Mouse (Mus musculus): ENCODE data around the gene Tfcp2l1. TPM values are rescaled to one million over a fixed set of nuclear protein-coding genes. Genes with fewer than 3 reads are reported as not detected.

The Tfcp2l1 gene
- total and polyA plus RNA-seq, 3 experiments, result 0.03 to 0.08 (median 0.04) TPM

DNA sequence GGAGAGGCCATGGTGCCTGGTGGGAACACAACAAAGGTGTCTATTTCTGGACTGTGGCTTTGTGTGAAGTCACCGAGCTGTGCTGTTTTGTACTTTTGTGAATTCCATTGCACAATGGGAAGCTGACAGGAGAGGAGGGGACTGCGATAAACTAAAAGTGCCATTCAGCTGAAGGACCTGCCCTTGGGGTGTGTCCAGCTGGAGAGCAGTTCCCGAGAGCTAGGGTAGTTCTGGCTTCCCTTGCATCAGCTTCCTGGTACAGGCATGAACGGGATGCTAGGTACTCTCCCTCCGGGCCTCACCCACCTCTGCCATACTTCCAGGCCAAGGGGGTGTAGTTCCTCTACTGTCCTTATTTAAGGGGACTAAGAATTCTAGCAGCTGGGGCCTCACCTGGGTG lies 62.1 kb downstream of the Tfcp2l1 start:
- dilution Hi-C loops (cut with MboI; ENCODE audit: extremely low pct_ligation_motif_present, extremely low pct_unique_long_range_greater_than_20kb, low sequenced_read_pairs), result no loop called here
- Histone ChIP-seq H3K27me3 (replicated peaks) (peaks cover 5% of the 10 kb centered on the region), H3K36me3 (replicated peaks in 1 of 2; ENCODE audit: control insufficient read depth in 1 of 2, insufficient read depth in 1 of 2, low read length in 1 of 2) (no peaks in the 10 kb centered on the region), H3K4me3 (replicated peaks in 1 of 3; ENCODE audit: low read depth in 2 of 3, low read length in 2 of 3, poor library complexity in 1 of 3) (no peak overlapping the region), H3K9ac (ENCODE audit: insufficient read depth, low read depth) (no peak overlapping the region), H3K79me2 (replicated peaks; ENCODE audit: control insufficient read depth, extremely low read depth, insufficient read depth, poor library complexity, severe bottlenecking) (no peaks in the 10 kb centered on the region), H3K9me3 (replicated peaks; ENCODE audit: low read length) (no peaks in the 10 kb centered on the region), H3K4me2 (ENCODE audit: insufficient read depth, low read depth, poor library complexity, severe bottlenecking) (no peak overlapping the region), H3K4me1 (ENCODE audit: control insufficient read depth in 1 of 2, insufficient read depth in 2 of 2) (peaks cover 0 to 28% of the 10 kb centered on the region in 2 experiments; a peak in 3 of 4 replicates), H3K27ac (ENCODE audit: insufficient read depth, low read depth) (no peak overlapping the region)
- TF ChIP-seq PAX5 (IDR thresholded peaks at IDR 0.05; ENCODE audit: low read length) (no peak), CHD2 (IDR thresholded peaks at IDR 0.05; ENCODE audit: low read length) (no peak), NRF1 (IDR thresholded peaks at IDR 0.05; ENCODE audit: low read depth, low read length) (no peak), UBTF (IDR thresholded peaks at IDR 0.05; ENCODE audit: low read depth, low read length) (no peak), ZNF384 (IDR thresholded peaks at IDR 0.05; ENCODE audit: low read depth, low read length) (no peak), MXI1 (IDR thresholded peaks at IDR 0.05; ENCODE audit: low read depth, low read length) (no peak), POLR2AphosphoS2 (IDR thresholded peaks at IDR 0.05; ENCODE audit: low read depth, low read length) (no peak), SMC3 (IDR thresholded peaks at IDR 0.05; ENCODE audit: low read depth, low read length) (no peak), RAD21 (IDR thresholded peaks at IDR 0.05; ENCODE audit: low read depth, low read length) (no peak), EP300 (IDR thresholded peaks at IDR 0.05; ENCODE audit: low read length) (no peak), MEF2A (IDR thresholded peaks at IDR 0.05; ENCODE audit: borderline replicate concordance, low read depth, low read length) (no peak), MAZ (IDR thresholded peaks at IDR 0.05; ENCODE audit: low read depth, low read length) (no peak), E2F4 (IDR thresholded peaks at IDR 0.05; ENCODE audit: insufficient replicate concordance, low read depth, low read length) (no peak), KAT2A (IDR thresholded peaks at IDR 0.05; ENCODE audit: insufficient replicate concordance, low read length) (no peak)
- in situ Hi-C loops (cut with MboI; ENCODE audit: low pct_ligation_motif_present, low pct_unique_long_range_greater_than_20kb, low sequenced_read_pairs), result no loop called here
- no peak for DNase-seq (ENCODE audit: extremely low read depth)

DNA sequence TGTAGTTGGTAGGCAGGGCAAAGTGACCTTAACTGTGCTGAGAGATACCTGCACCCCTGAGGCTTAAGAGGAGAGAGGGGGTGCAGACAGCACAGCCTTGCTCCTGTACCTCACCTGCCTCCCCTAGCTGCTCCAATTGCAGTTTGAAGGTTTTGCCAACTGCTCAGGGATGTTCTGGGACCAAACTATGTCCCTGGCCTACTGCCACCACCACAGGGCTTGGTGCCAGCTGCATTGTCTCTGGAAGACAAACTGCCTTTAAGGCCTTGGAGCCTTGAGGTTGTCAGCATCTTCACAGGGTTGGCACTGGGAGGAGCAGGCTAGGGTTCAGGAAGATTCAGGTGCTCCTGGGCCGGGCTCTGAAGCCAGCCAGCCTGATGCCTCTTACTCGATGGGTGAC lies 66.7 kb downstream of the Tfcp2l1 start:
- Histone ChIP-seq H3K27me3 (replicated peaks) (peaks cover 8% of the 10 kb centered on the region), H3K27ac (ENCODE audit: insufficient read depth, low read depth) (no peak overlapping the region), H3K36me3 (replicated peaks in 1 of 2; ENCODE audit: control insufficient read depth in 1 of 2, insufficient read depth in 1 of 2, low read length in 1 of 2) (no peaks in the 10 kb centered on the region), H3K9ac (ENCODE audit: insufficient read depth, low read depth) (no peak overlapping the region), H3K4me1 (ENCODE audit: control insufficient read depth in 1 of 2, insufficient read depth in 2 of 2) (peaks cover 0 to 15% of the 10 kb centered on the region in 2 experiments; a peak in 2 of 4 replicates), H3K4me3 (replicated peaks in 1 of 3; ENCODE audit: low read depth in 2 of 3, low read length in 2 of 3, poor library complexity in 1 of 3) (no peak overlapping the region), H3K4me2 (ENCODE audit: insufficient read depth, low read depth, poor library complexity, severe bottlenecking) (no peak overlapping the region), H3K9me3 (replicated peaks; ENCODE audit: low read length) (no peaks in the 10 kb centered on the region), H3K79me2 (replicated peaks; ENCODE audit: control insufficient read depth, extremely low read depth, insufficient read depth, poor library complexity, severe bottlenecking) (no peaks in the 10 kb centered on the region)
- dilution Hi-C loops (cut with MboI; ENCODE audit: extremely low pct_ligation_motif_present, extremely low pct_unique_long_range_greater_than_20kb, low sequenced_read_pairs) (no loop called here), in situ Hi-C loops (cut with MboI; ENCODE audit: low pct_ligation_motif_present, low pct_unique_long_range_greater_than_20kb, low sequenced_read_pairs) (no loop called here)
- TF ChIP-seq ZC3H11A (IDR thresholded peaks at IDR 0.05; ENCODE audit: low read depth, low read length) (no peak), UBTF (IDR thresholded peaks at IDR 0.05; ENCODE audit: low read depth, low read length) (no peak), IRF4 (IDR thresholded peaks at IDR 0.05; ENCODE audit: low read depth, low read length) (no peak), POLR2A (IDR thresholded peaks at IDR 0.05; ENCODE audit: low read depth, low read length) (no peak), SMC3 (IDR thresholded peaks at IDR 0.05; ENCODE audit: low read depth, low read length) (no peak), ETS1 (conservative IDR thresholded peaks at IDR 0.05; ENCODE audit: low read depth, low read length) (no peak), TBP (conservative IDR thresholded peaks at IDR 0.05; ENCODE audit: low read depth, low read length) (no peak), JUN (IDR thresholded peaks at IDR 0.05; ENCODE audit: insufficient read depth, low read depth, low read length) (no peak), E2F4 (IDR thresholded peaks at IDR 0.05; ENCODE audit: insufficient replicate concordance, low read depth, low read length) (no peak), CHD1 (IDR thresholded peaks at IDR 0.05; ENCODE audit: low read depth, low read length) (no peak), BHLHE40 (IDR thresholded peaks at IDR 0.05; ENCODE audit: low read depth, low read length) (no peak), SIN3A (IDR thresholded peaks at IDR 0.05; ENCODE audit: low read length) (no peak), ZNF384 (IDR thresholded peaks at IDR 0.05; ENCODE audit: low read depth, low read length) (no peak)
- DNase-seq (ENCODE audit: extremely low read depth), result no peak

Measured in CH12.LX (cell line).